Mouse (Mus musculus) liver, embryonic 14.5 days (tissue): ENCODE measurements around the gene Senp5.

Experiments used
- CTCF ChIP-seq: IDR thresholded peaks from 2 replicates; pipeline ENCODE4 v1.5.1; 2016; ENCODE audit warnings: antibody characterized with exemption, low read depth, control low read depth
- EP300 ChIP-seq: IDR thresholded peaks from 2 replicates; pipeline ENCODE4 v1.6.1; 2016; ENCODE audit warnings: antibody characterized with exemption, low read depth

GRCm38 (mm10) chr16:32019678-32020077 lies 16.6 kb upstream of the Senp5 start:
- no peak for TF ChIP-seq CTCF
- TF ChIP-seq EP300, result no peak
